Comparison of ENCODE assay signal across 10 mouse cellular contexts in the genomic region with DNA sequence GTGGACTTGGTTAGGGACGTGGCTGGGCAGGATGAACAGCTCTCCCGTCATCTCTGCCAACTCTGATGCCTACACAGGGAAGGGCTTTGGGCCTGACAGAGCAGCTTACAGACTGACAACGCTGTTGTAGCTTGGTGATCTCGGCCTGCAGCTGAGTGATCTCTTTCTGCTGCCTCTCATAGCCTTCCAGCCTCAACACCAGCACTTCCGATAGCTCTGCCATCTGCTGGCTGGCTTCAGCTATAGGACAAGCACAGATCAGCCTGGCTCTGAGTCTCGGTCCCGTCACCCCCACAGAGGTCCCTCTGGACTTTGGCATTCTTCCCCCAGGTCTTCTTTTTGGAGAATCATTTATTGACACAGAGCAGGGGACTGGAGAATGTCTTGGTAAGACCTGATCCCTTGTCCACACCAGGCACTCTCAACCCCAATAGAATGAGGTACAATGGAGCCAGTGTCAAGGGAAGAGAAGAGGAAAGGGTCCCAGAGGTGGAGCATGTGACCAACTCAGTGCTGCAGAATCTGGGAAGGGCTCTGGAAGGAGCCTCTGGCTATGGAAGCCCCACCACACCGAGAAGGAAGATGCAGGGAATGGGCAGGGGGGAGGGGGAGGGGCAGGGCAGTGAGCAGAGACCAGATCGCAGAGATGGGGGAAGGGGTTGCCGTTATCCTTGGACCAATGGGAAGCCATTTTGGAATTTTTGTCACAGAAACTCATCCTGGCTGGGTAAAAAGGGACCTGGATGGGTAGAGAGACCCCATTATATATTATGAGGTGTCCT. TPM values are rescaled to one million over a fixed set of nuclear protein-coding genes. Genes with fewer than 3 reads are reported as not detected.
DNase-seq lines count a peak whose midpoint lies in the region; ATAC-seq lines count a peak whose summit lies in the region.
"Had no signal": no experiment of that assay in that cellular context is flagged by ENCODE, and none has a peak within 500 bp of the region (broad histone marks: within the 10 kb centered on the region; RNA-seq: fewer than 3 reads in every experiment).

No protein-coding gene starts in this region.

- no peak overlapping the region for H3K4me3 ChIP-seq in heart, embryonic 13.5 days

- no peak overlapping the region; the same call in 1 of the 2 replicates for H3K4me2 ChIP-seq in heart, embryonic 13.5 days

- no peaks in the 10 kb centered on the region for H3K36me3 ChIP-seq in heart, embryonic 13.5 days

- WGBS in heart, embryonic 13.5 days: 29% methylated on average over 10 of the region's 10 CpGs

- H3K27ac ChIP-seq in heart, embryonic 13.5 days (replicated peaks): no peak overlapping the region

- peak overlapping the region; percentile 41; the same call in 1 of the 2 replicates for H3K9ac ChIP-seq in heart, embryonic 13.5 days

- H3K4me1 ChIP-seq in heart, embryonic 13.5 days: peaks cover 6% of the 10 kb centered on the region

- DNase-seq in heart, adult 9 months (ENCODE audit: low spot score in 2 of 2): no peak
- DNase-seq in right cerebral cortex, adult 2 months (ENCODE audit: low spot score in 2 of 2): peak; percentile 40 to 53
- no peak for DNase-seq in right cerebral cortex, postnatal 14 days
- DNase-seq in embryo, embryonic 10 days (ENCODE audit: low spot score): peak; percentile 69
- no peak for DNase-seq in ovary, adult 18-20 months (ENCODE audit: low spot score)
- no peak for DNase-seq in Muller cell, postnatal 12 days (ENCODE audit: inconsistent ontology term)

- ATAC-seq in heart, embryonic 13.5 days (ENCODE audit: extremely low read depth, insufficient number of reproducible peaks, low FRiP score, low TSS enrichment): no peak
- ATAC-seq in megakaryocyte progenitor cell, adult 5-6 weeks (replicated peaks; ENCODE audit: poor library complexity): peak; percentile 58

- H3K27me3 ChIP-seq in heart, embryonic 13.5 days (replicated peaks): peaks cover 62% of the 10 kb centered on the region

- H3K9me3 ChIP-seq in heart, embryonic 13.5 days: no peaks in the 10 kb centered on the region

RNA-seq across cellular contexts. Expression of a gene that starts 3.7 kb away (rescaled TPM):
- polyA plus RNA-seq in heart, embryonic 13.5 days (2015; fragmentation: Nextera tagmentation; extraction: Ambion mirVana): 8.0 and 9.3 TPM in 2 replicates
- not detected in 2 replicates for total RNA-seq in megakaryocyte progenitor cell, adult 5-6 weeks (2015)
- total RNA-seq in megakaryocyte progenitor cell, adult 5-6 weeks (2017): not detected in 2 replicates

RNA-seq across cellular contexts. Expression of a gene that starts 18.1 kb away (rescaled TPM):
- not detected in 2 replicates for polyA plus RNA-seq in heart, embryonic 13.5 days (2015; fragmentation: Nextera tagmentation; extraction: Ambion mirVana)
- not detected in 2 replicates for total RNA-seq in megakaryocyte progenitor cell, adult 5-6 weeks (2015)
- total RNA-seq in megakaryocyte progenitor cell, adult 5-6 weeks (2017): not detected in 2 replicates
- total RNA-seq: adrenal gland, postnatal 36 days; layer of hippocampus, adult 8-10 months had no signal

RNA-seq across cellular contexts. Expression of a gene that starts 32.6 kb away (rescaled TPM):
- polyA plus RNA-seq in heart, embryonic 13.5 days (2015; fragmentation: Nextera tagmentation; extraction: Ambion mirVana): 1,570 and 1,681 TPM in 2 replicates
- total RNA-seq in megakaryocyte progenitor cell, adult 5-6 weeks (2015): 1,262 and 1,322 TPM in 2 replicates
- 95.6 and 142 TPM in 2 replicates for total RNA-seq in megakaryocyte progenitor cell, adult 5-6 weeks (2017)

RNA-seq across cellular contexts. Expression of a gene that starts 45.3 kb away (rescaled TPM):
- 107 and 111 TPM in 2 replicates for polyA plus RNA-seq in heart, embryonic 13.5 days (2015; fragmentation: Nextera tagmentation; extraction: Ambion mirVana)
- 1.5 and 4.0 TPM in 2 replicates for total RNA-seq in megakaryocyte progenitor cell, adult 5-6 weeks (2015)
- 1.4 and 2.5 TPM in 2 replicates for total RNA-seq in megakaryocyte progenitor cell, adult 5-6 weeks (2017)

Comparison
In these comparisons a context has a peak if more than half of its experiments do, and no peak if none do; other contexts are left out.
1. DNase-seq: peak in right cerebral cortex, adult 2 months (2 of 2) and embryo, embryonic 10 days (single experiment); none in heart, adult 9 months (0 of 2), right cerebral cortex, postnatal 14 days (single experiment), ovary, adult 18-20 months (single experiment) and Muller cell, postnatal 12 days (single experiment).